Mouse (Mus musculus): ENCODE results near the gene Hhat.

The Hhat gene

DNA sequence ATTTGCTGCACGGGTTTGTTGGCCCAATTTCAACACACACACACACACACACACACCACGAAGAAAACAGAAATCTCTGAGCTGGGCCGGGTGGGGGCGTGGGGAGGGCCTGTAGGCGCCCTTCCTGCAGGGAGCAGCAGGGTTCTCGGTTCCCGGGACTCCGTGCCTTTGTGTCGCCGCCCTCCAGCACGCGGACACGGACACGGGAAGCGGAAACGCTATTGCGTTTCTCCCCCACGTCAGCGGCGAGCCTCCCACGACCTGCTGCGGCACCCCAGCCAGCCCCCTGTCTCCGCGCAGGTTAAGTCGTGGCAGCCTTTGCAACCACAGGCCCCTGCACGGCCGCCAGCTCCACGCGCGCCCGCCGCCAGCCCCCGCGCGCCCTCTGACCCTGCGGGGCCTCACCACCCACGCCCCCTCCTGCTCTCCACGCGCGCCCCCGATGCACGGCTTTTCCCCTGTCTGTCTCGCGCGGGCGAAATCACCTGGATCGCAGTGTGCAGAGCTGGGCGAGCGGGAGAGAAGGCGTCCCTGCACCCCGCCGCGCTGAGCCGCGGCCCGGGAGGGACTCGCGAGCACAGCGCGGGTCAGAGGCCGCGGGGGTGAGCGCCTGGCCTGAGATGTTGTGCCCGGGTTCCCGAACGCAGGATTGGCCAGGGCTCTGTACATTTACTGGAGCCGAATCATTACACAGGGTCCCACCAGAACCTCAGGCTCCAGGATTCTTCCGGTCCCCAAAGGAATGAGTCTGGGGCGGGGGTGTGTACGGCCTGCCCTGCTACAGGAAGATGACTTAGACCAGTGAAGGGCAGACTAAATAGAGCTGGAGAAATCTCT, at the start of gene Hhat:
TSS of gene Hhat (minus strand) at position 729 of the 837 bp plus-strand sequence.
- WGBS = 2% methylated on average over 67 of the region's 70 CpGs

DNA sequence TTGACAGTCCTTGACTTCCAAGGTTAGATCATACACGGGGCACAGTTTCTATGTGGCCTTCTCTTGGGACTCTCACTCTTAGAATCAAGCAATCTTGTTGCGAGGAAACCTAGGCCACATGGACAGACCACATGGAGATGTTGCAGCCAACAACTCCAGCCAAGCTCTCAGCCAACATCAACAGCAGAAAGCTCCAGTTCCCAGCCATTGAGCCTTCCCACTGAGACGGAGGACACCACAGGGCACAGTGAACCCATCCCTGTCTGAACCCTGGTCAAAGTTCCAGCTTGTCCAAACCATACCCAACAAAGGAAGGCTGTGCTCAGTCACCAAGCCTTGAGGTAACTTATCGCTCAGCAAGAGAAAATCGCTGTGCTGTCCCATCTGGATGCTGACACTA, 47.3 kb upstream of the Hhat start:
- 87% methylated on average over 5 of the region's 5 CpGs for WGBS

DNA sequence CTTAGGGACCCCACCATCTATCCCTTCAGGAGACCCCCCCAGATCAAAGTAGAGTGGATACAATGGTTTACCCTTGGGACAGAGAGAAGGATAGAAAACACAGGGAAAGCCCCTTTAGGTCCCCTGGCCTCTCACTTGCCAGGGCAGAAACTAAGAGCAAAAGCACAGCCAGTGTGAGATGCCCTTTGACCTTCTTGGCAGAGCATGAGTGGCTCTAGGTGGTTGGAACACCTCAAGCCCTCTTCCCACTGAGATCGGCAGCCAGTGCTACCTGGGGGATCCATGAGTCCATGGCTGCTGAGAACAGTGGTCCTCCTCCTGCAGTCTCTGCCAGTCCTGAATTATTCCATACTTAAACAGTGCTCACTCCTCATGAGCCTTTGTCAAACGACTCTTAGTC, 44.8 kb upstream of the Hhat start:
- 76% methylated on average over 2 of the region's 2 CpGs for WGBS

- 77% methylated on average over 3 of the region's 3 CpGs for WGBS
These were observed 43.7 kb upstream of the Hhat start for GRCm38 (mm10) chr1:192814700-192815099.

- WGBS = 83% methylated on average over 9 of the region's 9 CpGs
These were observed 41.7 kb upstream of the Hhat start for GRCm38 (mm10) chr1:192812758-192813157.

DNA sequence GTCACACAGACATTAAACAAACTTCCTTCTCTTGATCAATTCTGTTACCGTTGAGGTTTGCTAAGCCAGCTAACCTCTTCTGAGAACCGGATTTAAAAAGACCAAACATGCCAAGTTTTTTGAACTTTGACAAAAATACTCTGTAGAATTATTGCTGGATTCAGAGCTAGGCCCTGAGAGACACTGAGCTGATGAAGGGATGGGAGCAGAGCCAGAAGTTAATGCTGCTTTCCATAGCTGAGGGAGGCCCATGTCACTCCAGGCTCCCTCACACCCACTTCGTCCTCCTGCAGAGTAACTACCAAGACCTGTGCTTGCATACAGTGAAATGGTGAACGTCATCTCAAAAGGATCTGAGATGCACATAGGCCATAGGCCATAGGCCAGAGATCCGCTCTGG, 41.3 kb upstream of the Hhat start:
- WGBS = 81% methylated on average over 5 of the region's 5 CpGs

- 67% methylated on average over 10 of the region's 10 CpGs for WGBS
These were observed 35.4 kb upstream of the Hhat start for GRCm38 (mm10) chr1:192806168-192807157.

- WGBS = 83% methylated on average over 8 of the region's 8 CpGs
These were observed 29.3 kb upstream of the Hhat start for GRCm38 (mm10) chr1:192800338-192800737.

DNA sequence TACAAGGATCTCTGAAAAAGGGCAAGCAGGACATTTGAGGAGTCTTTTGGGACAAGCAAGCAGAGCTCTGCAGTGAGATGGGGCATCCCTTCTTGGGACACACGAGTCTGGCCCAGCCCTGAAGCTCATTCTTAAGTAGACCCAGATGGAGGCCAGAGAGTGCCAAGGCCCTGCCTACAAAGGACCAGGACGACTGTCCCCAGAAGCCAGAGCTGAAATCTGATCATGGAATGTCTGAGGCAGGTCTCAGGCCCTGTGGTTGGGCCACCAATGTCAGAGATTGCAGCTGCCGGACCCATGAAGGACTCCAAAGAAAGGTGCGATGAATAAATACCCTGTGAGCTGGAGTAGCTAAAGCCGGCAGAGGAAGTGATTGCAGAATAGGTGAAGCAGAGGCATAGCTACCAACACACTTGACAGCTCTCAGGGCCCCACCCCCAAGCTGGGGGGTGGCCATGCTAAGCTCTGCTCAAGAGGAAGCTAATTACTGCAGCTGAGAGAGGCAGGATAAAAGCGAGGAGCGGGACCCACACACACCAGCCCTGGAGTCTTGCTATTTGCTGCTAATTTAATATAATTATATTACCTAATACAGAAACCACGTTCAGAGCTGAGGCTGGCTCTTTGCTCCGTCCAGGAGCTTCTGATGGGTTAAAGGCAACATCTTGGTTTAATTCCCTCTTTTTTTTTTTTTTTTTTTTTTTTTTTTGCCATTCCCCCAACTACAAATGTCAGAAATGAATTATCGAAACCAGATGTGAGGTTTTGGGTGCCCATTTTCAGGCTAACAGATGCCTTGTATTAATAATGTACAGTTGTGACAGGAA, 28.4 kb upstream of the Hhat start:
- 80% methylated on average over 10 of the region's 10 CpGs for WGBS

- 75% methylated on average over 16 of the region's 16 CpGs for WGBS
These were observed 27.5 kb upstream of the Hhat start for GRCm38 (mm10) chr1:192798212-192799164.

GRCm38 (mm10) chr1:192797011-192797274, 25.9 kb upstream of the Hhat start:
- WGBS = 85% methylated on average over 3 of the region's 3 CpGs

- WGBS = 36% methylated on average over 13 of the region's 21 CpGs
These were observed 25.4 kb upstream of the Hhat start for GRCm38 (mm10) chr1:192796201-192797010.

DNA sequence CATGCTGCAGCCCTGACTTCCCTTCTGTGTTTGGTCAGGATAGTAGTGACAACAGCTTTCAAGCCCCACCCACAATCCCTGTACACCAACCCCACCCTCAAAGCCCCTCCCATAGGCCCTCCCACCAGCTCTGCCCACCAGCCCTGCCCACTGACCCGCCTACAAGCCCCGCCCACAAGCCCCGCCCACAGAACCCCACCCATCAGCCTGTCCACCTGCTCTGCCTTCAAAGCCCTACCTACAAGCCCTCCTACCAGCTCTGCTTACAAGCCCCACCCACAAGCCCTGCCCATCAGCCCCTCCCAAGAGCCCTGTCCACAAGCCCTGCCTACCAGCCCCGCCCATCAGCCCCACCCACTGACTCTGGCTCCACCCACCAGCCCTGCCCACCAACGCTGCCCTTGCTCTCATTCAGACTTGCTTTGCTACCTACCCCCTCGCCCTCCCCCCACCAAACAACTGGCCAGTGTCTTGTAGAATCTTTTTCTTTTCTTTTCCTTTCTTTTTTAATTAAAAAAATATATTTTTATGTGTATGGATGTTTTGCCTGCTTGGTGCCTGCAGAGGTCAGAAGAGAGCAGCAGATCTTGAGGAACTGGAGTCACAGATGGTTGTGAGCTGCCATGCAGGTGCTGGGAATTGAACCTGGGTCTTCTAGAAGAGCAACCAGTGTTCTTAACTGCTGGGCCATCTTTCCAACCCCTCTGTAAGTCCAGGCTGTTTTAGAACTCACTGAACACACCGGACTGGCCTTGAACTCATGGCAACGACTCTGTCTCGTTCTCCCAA, 24.1 kb upstream of the Hhat start:
- 69% methylated on average over 8 of the region's 9 CpGs for WGBS

- WGBS = 27% methylated on average over 7 of the region's 7 CpGs
These were observed 20.9 kb upstream of the Hhat start for GRCm38 (mm10) chr1:192791897-192792361.

DNA sequence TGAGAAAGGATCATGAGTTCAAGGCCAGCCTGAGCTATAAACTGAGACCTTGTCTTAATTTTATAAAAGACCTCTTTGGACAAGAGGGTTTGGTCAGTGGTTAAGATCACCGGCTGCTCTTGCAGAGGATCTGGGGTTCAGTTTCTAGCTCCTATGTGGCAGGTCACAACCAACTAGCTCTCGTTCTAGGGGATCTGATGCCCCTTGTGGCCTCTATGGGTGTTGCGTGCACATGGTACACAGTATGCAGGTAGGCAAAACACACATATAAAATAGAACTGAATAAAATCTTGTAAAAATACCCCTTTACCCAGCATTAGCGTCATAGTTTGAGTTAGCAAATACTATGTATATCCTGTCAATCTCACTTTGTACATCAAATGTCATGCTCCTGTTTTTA, 19.4 kb upstream of the Hhat start:
- whole genome bisulfite sequencing = 85% methylated on average over 4 of the region's 4 CpGs

DNA sequence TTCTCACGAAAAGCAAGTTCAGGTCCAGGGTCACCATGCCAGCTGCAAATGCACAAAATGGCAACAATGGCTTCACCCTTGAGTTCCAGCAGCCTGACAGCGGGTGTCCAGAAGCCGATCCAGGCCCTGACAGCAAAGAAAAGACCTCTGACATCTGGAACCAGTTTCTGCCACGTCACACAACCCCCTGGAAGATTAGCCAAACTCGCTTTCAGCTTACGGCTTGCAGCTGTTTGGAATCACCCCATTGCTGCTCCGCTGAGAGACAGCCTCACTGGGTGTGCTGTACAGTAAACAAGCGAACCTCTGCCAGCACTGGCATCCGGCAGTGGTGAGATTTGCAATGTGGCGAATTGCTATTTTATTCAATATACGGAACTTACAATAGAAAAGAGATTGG, 18.8 kb upstream of the Hhat start:
- WGBS = 77% methylated on average over 11 of the region's 11 CpGs

GRCm38 (mm10) chr1:192789111-192789522, 18.1 kb upstream of the Hhat start:
- 76% methylated on average over 10 of the region's 10 CpGs for WGBS

DNA sequence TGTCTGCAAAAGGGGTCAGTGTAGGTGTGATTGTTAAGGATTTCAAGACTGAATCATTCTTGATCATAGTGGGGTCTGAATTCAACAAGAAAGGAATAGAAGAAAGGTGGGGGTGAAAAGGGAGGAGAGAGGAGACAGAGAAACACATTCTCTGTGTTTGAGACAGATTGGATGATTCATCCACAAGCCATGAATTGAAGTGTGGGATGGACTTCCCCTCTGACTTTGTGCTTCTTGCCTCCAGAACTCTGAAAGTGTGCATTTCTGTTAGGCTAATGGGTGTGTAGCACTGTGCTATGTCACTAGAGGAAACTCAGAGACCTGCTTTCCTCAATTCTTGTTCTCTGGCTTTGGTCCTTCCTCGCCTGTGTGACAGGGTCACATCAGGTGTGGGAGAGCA, 15.2 kb upstream of the Hhat start:
- WGBS = 89% methylated on average over 1 of the region's 1 CpGs

Measured in cerebral cortex, adult 2 months (tissue).